Mouse (Mus musculus) intestine, embryonic 15.5 days (tissue): ENCODE measurements around the gene Itgb1bp1. TPM values are rescaled to one million over a fixed set of nuclear protein-coding genes. Genes with fewer than 3 reads are reported as not detected.

Experiments
- ATAC-seq: fragments of 200-750 bp; cut with Nextera tagmentation; 2 replicates; pipeline ENCODE4 v1.8.0; 2017; ENCODE audit warnings: moderate TSS enrichment, moderate library complexity
- H3K27ac ChIP-seq: fragments of 300-500 bp; sonication (generic); 2 replicates; pipeline ENCODE4 v1.5.1; 2015; ENCODE audit warnings: mild to moderate bottlenecking, inconsistent platforms
- H3K27me3 ChIP-seq: fragments of 300-500 bp; sonication (generic); replicated peaks from 2 replicates; pipeline ENCODE4 v1.6.1; 2015; ENCODE audit warnings: inconsistent platforms
- H3K36me3 ChIP-seq: fragments of 300-500 bp; sonication (generic); 2 replicates; pipeline ENCODE4 v1.6.1; 2015; ENCODE audit warnings: inconsistent platforms
- H3K4me1 ChIP-seq: fragments of 300-500 bp; sonication (generic); replicated peaks from 2 replicates; pipeline ENCODE4 v1.6.1; 2015; ENCODE audit warnings: inconsistent platforms
- H3K4me2 ChIP-seq: fragments of 300-500 bp; sonication (generic); replicated peaks from 2 replicates; pipeline ENCODE4 v1.6.1; 2015; ENCODE audit warnings: mild to moderate bottlenecking, inconsistent platforms
- H3K4me3 ChIP-seq: fragments of 300-500 bp; sonication (generic); replicated peaks from 2 replicates; pipeline ENCODE4 v1.5.1; 2015; ENCODE audit warnings: inconsistent platforms
- H3K9ac ChIP-seq: fragments of 300-500 bp; sonication (generic); 2 replicates; pipeline ENCODE4 v1.6.1; 2015; ENCODE audit warnings: inconsistent platforms
- H3K9me3 ChIP-seq: fragments of 300-500 bp; sonication (generic); 2 replicates; pipeline ENCODE4 v1.6.1; 2016; ENCODE audit warnings: inconsistent platforms
- WGBS: fragments of 180-500 bp; shearing (Covaris S2); methylation state at CpG from one replicate; pipeline ENCODE4 v1.1.7; 2015; 5-methylcytosine and 5-hydroxymethylcytosine counted together
- polyA plus RNA-seq: library from polyadenylated mRNA; unstranded; fragments of >200 nt; fragmentation: Nextera tagmentation; extraction: Ambion mirVana; gene quantifications from 2 replicates; pipeline ENCODE4 v1.2.1, GENCODE M21; 2015

Itgb1bp1 gene
- polyA plus RNA-seq, 1 experiment from 2014 or later, result 37.6 TPM

- Histone ChIP-seq H3K27me3 (no peaks in the 10 kb centered on the region), H3K36me3 (peaks cover 3% of the 10 kb centered on the region; the same call in 1 of the 2 replicates), H3K9ac (no peak overlapping the region), H3K4me3 (no peak overlapping the region), H3K9me3 (no peaks in the 10 kb centered on the region), H3K27ac (peak overlapping the region; percentile 66; the same call in 1 of the 2 replicates), H3K4me1 (peaks cover 28% of the 10 kb centered on the region), H3K4me2 (no peak overlapping the region)
- WGBS, result 64% methylated on average over 4 of the region's 4 CpGs
- ATAC-seq, result peak; percentile 58
Observed at GRCm38 (mm10) chr12:21205799-21206198, 80.3 kb downstream of the Itgb1bp1 start.

GRCm38 (mm10) chr12:21204701-21205312 is 81.3 kb downstream of the Itgb1bp1 start:
- 31% methylated on average over 11 of the region's 11 CpGs for WGBS

GRCm38 (mm10) chr12:21201485-21202269 is 84.4 kb downstream of the Itgb1bp1 start:
- Histone ChIP-seq H3K9me3 (no peaks in the 10 kb centered on the region), H3K36me3 (no peaks in the 10 kb centered on the region), H3K4me2 (no peak overlapping the region), H3K27me3 (no peaks in the 10 kb centered on the region), H3K27ac (no peak overlapping the region), H3K4me1 (peaks cover 21% of the 10 kb centered on the region; the same call in 1 of the 2 replicates), H3K4me3 (no peak overlapping the region), H3K9ac (no peak overlapping the region)
- ATAC-seq, result no peak
- WGBS, result 67% methylated on average over 10 of the region's 10 CpGs

More at GRCm38 (mm10) chr12:21204701-21205312, 81.3 kb downstream of the Itgb1bp1 start:
- no peaks in the 10 kb centered on the region for H3K27me3 ChIP-seq
- H3K4me3 ChIP-seq, result no peak overlapping the region
- no peaks in the 10 kb centered on the region for H3K9me3 ChIP-seq
- H3K4me1 ChIP-seq, result peaks cover 30% of the 10 kb centered on the region
- peaks cover 3% of the 10 kb centered on the region; the same call in 1 of the 2 replicates for H3K36me3 ChIP-seq
- no peak overlapping the region for H3K9ac ChIP-seq
- H3K4me2 ChIP-seq, result no peak overlapping the region
- peak; percentile 52 for ATAC-seq
- H3K27ac ChIP-seq, result peak overlapping the region; percentile 71

- no peak overlapping the region for H3K9ac ChIP-seq
- no peaks in the 10 kb centered on the region for H3K36me3 ChIP-seq
- H3K4me2 ChIP-seq, result no peak overlapping the region
- no peaks in the 10 kb centered on the region for H3K9me3 ChIP-seq
- 86% methylated on average over 8 of the region's 8 CpGs for WGBS
- no peak overlapping the region for H3K4me3 ChIP-seq
- no peaks in the 10 kb centered on the region for H3K27me3 ChIP-seq
- H3K27ac ChIP-seq, result no peak overlapping the region
- peak; percentile 69 for ATAC-seq
- peaks cover 21% of the 10 kb centered on the region; the same call in 1 of the 2 replicates for H3K4me1 ChIP-seq
Observed at GRCm38 (mm10) chr12:21200613-21201012, 85.5 kb downstream of the Itgb1bp1 start.

- H3K27me3 ChIP-seq, result no peaks in the 10 kb centered on the region
- WGBS, result 87% methylated on average over 4 of the region's 4 CpGs
- H3K4me1 ChIP-seq, result 0 out of 2 replicates have a peak, but pooled peaks cover 4% of the 10 kb centered on the region
- no peak overlapping the region for H3K4me2 ChIP-seq
- ATAC-seq, result no peak
- no peaks in the 10 kb centered on the region for H3K9me3 ChIP-seq
- H3K4me3 ChIP-seq, result no peak overlapping the region
- H3K36me3 ChIP-seq, result no peaks in the 10 kb centered on the region
- H3K27ac ChIP-seq, result no peak overlapping the region
- H3K9ac ChIP-seq, result no peak overlapping the region
Observed at GRCm38 (mm10) chr12:21196420-21196819, 89.7 kb downstream of the Itgb1bp1 start.

GRCm38 (mm10) chr12:21195497-21195896 is 90.6 kb downstream of the Itgb1bp1 start:
- Histone ChIP-seq H3K9me3 (no peaks in the 10 kb centered on the region), H3K27me3 (no peaks in the 10 kb centered on the region), H3K9ac (no peak overlapping the region), H3K4me3 (no peak overlapping the region), H3K4me2 (no peak overlapping the region), H3K36me3 (no peaks in the 10 kb centered on the region), H3K27ac (no peak overlapping the region), H3K4me1 (0 out of 2 replicates have a peak, but pooled peaks cover 2% of the 10 kb centered on the region)
- ATAC-seq, result no peak
- 95% methylated on average over 3 of the region's 3 CpGs for WGBS

GRCm38 (mm10) chr12:21191546-21191945 is 94.5 kb downstream of the Itgb1bp1 start:
- no peak overlapping the region for H3K4me3 ChIP-seq
- no peaks in the 10 kb centered on the region for H3K9me3 ChIP-seq
- no peak for ATAC-seq
- H3K4me2 ChIP-seq, result no peak overlapping the region
- no peak overlapping the region for H3K27ac ChIP-seq
- H3K36me3 ChIP-seq, result no peaks in the 10 kb centered on the region
- H3K27me3 ChIP-seq, result no peaks in the 10 kb centered on the region
- 71% methylated on average over 2 of the region's 2 CpGs for WGBS
- H3K4me1 ChIP-seq, result peaks cover 7% of the 10 kb centered on the region
- H3K9ac ChIP-seq, result no peak overlapping the region

Other genes with a start within 250 kb of the Itgb1bp1 start
- gene Cpsf3, start 893 bp downstream of the Itgb1bp1 start, polyA plus RNA-seq, result 106 and 107 TPM in 2 replicates
- gene Iah1, start 30.1 kb upstream of the Itgb1bp1 start, polyA plus RNA-seq, result 58.8 and 63.7 TPM in 2 replicates
- 28.9 and 31.7 TPM in 2 replicates for gene Adam17, start 87.3 kb upstream of the Itgb1bp1 start, polyA plus RNA-seq
- gene Ywhaq, start 131.4 kb upstream of the Itgb1bp1 start, polyA plus RNA-seq, result 578 and 671 TPM in 2 replicates